Mouse (Mus musculus) CD4-positive, CD25-positive, alpha-beta regulatory T cell, adult 9 weeks (primary cell): ENCODE results near the gene Gm8212. TPM values are rescaled to one million over a fixed set of nuclear protein-coding genes. Genes with fewer than 3 reads are reported as not detected.

Experiments
- polyA plus RNA-seq: library from polyadenylated mRNA; unstranded; fragments of 100-300 nt; shearing (Covaris generic); gene quantifications from one replicate; pipeline ENCODE4 v1.2.1, GENCODE M21; 2017

The Gm8212 gene
- polyA plus RNA-seq, result not detected

DNA sequence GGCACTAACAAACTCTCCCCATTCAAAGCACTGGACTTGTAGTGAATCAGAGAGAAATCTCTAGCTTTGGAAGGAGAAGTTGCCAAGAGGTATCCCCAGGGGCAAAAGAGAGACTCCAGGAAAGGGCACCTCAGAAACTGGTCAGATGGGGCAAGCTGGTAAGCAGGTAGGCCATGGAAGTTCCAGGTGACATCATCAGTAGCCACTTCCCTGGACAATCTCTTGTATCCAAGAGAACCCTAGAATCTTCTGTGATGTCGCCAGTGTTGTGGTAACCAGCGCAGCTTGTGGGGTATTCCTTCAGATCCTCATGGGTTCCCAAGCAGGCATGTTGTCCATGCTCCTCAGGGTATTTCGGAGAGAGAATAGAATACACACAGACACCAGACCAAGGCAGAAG is at the start of gene Gm8212:
Gene Gm8212 (plus strand): TSS at position 301 of the 400 bp plus-strand sequence.

DNA sequence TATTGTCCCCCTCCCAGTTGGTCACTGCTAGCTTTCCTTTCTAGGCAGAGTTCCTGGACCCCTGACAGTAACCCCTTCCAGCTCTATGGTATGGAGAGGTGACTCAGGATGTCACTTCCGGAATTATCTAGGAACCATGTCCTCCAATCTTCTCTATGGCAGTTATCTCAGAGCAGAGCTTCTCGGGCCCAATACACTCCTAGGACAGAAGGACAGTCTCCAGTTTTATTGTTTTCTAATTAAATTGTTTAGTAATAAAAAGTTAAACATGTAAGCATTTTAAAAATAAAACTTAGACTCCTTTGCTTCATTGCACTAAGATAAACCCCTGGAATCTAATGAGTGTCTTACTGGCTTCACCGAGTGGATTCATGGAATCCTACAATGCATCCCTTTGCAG is 15.7 kb downstream of the Gm8212 start, which contains the start of gene 4930503E14Rik:
Gene 4930503E14Rik (minus strand): TSS at position 101 of the 400 bp plus-strand sequence.

Other genes starting within 250 kb of the Gm8212 start
- not detected for gene Ang5, start 240.6 kb upstream of the Gm8212 start, polyA plus RNA-seq
- not detected for gene Ang6, start 195.4 kb upstream of the Gm8212 start, polyA plus RNA-seq
- gene Ear2, start 95.0 kb upstream of the Gm8212 start, polyA plus RNA-seq, result not detected
- gene Gm3327, start 73.8 kb upstream of the Gm8212 start, polyA plus RNA-seq, result not detected
- gene 4930503E14Rik, start 15.6 kb downstream of the Gm8212 start, polyA plus RNA-seq, result not detected
- not detected for gene Gm8220, start 87.9 kb downstream of the Gm8212 start, polyA plus RNA-seq
- not detected for gene Gm5930, start 140.9 kb downstream of the Gm8212 start, polyA plus RNA-seq
- gene Gm8229, start 167.7 kb downstream of the Gm8212 start, polyA plus RNA-seq, result not detected
- not detected for gene Gm3371, start 213.0 kb downstream of the Gm8212 start, polyA plus RNA-seq
- not detected for gene Gm8232, start 236.0 kb downstream of the Gm8212 start, polyA plus RNA-seq